Mouse (Mus musculus): ENCODE results near the gene AC124502.3.

Gene AC124502.3

GRCm38 (mm10) chr19:5083961-5084833 is 45.5 kb downstream of the AC124502.3 start:
- WGBS, result 33% methylated on average over 3 of the region's 3 CpGs

GRCm38 (mm10) chr19:5084834-5085144 is 46.1 kb downstream of the AC124502.3 start:
- WGBS, result 2% methylated on average over 15 of the region's 15 CpGs

GRCm38 (mm10) chr19:5085145-5085863 is 46.6 kb downstream of the AC124502.3 start, which contains the start of gene Tmem151a:
Tmem151a (minus strand) TSS chr19:5085531.
- under 1% methylated on average over 64 of the region's 69 CpGs for WGBS

DNA sequence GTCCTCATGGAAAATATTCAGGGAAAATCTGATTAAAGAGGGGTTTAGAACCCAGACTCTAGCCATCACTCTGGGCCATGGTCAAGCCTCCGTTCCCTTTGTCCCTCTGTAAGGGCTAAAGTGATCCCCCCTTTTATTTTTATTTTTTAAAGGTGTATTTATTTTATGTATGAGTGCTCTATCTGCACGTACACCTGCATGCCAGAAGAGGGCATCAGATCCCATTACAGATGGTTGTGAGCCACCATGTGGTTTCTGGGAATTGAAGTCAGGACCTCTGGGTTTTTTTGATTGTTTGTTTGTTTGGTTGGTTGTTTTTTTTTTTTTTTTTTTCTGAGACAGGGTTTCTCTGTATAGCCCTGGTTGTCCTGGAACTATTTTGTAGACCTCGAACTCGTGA is 47.8 kb downstream of the AC124502.3 start:
- 58% methylated on average over 4 of the region's 4 CpGs for WGBS

DNA sequence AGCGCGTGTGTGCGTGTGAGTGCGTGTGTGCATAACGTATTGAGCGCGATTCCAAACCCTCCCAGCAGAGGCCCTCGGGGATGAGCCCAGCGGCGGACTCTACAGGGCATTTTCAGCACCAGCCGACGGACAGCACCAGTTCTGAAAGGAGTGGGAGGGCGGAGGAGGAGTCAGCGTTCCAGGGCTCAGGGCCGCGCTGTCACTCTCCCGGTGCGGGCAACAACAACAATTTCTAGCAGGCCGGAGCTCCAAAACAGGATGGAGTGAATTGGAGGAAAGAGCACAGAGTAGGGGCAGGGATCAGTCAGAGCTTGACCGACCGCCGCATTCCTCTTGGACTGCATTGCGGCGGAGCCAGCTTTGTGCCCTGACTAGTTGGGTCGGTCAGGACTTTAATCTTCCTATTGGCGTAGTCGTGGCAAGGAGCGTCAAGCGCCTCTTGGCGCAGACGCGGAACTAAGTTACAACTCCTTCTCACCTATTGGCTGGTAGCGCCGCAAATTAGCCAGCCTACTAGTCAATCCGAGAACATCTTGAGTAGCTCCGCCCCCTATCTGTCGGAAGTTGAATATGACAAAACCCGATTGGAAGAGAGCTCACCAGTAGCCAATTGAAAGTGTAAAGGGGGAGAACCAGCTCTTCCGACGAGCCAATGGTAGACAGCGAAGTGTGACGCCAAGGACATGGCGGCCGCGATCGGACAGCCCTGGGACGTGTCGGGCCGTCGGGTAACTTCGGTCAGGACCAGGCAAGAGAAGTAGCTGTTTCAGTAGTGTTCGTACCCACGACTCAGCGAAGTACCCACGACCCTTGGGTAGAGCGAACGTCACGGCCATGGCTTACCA is 49.4 kb downstream of the AC124502.3 start, which contains the start of gene Yif1a:
Gene Yif1a (plus strand): TSS at position 655 of the 845 bp plus-strand sequence.
- WGBS, result under 1% methylated on average over 58 of the region's 58 CpGs

DNA sequence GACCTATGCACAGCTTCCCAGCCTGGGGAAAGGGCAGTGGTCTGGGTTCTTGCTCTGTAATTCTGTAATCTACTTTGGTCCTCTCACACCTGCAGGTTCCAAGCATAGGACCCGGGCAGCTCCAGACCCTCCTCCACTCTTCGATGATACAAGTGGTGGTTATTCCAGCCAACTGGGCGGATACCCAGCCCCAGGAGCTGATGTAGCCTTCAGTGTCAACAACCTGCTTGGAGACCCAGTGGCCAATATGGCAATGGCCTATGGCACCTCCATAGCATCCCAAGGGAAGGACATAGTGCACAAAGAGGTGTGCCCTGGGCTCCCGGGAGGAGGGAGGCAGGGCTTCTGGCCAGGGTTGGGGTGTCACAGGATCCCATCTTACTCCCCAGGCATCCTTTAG is 50.6 kb downstream of the AC124502.3 start:
- 90% methylated on average over 4 of the region's 4 CpGs for WGBS

- 73% methylated on average over 10 of the region's 10 CpGs for WGBS
Observed at GRCm38 (mm10) chr19:5092083-5092482, 53.4 kb downstream of the AC124502.3 start.

DNA sequence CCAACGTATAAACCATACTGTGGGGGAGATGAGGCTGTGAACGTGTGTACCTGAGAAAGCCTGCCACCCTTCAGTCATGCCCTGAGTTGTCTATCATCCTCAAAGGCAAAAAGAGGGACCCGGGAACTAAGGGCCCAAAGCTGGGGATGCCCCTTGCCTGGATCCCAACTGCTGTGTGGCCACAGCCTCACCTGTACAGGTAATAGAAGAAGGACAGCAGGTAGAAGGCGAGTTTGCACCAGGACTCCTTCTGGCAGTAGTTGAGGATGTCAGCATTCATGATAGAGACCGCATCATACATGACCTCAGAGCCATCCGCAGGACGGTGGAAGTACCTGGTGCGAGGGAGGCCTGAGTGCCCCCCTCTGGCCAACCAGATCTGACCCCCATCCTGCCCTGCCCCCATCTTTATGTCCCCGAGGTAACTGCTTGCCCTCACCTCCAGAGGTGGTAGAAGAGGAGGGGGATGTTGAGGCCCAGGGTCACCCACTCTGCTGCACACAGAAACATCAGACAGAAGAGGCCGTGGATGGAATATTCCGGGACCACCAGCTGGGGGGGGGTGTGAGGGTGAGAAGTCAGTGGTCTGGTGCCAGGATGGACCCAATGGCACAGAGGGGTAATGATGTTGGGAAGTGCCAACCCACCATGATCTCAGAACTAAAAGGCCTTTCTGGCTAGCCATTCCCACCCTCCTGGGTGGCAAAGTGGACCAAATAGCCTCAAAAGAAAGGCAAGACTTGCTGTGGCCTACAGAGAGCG is 55.0 kb downstream of the AC124502.3 start:
- WGBS, result 56% methylated on average over 12 of the region's 12 CpGs

GRCm38 (mm10) chr19:5094243-5094632 is 55.5 kb downstream of the AC124502.3 start:
- 2% methylated on average over 21 of the region's 21 CpGs for WGBS

GRCm38 (mm10) chr19:5094746-5095417 is 56.2 kb downstream of the AC124502.3 start:
- 21% methylated on average over 11 of the region's 11 CpGs for WGBS

DNA sequence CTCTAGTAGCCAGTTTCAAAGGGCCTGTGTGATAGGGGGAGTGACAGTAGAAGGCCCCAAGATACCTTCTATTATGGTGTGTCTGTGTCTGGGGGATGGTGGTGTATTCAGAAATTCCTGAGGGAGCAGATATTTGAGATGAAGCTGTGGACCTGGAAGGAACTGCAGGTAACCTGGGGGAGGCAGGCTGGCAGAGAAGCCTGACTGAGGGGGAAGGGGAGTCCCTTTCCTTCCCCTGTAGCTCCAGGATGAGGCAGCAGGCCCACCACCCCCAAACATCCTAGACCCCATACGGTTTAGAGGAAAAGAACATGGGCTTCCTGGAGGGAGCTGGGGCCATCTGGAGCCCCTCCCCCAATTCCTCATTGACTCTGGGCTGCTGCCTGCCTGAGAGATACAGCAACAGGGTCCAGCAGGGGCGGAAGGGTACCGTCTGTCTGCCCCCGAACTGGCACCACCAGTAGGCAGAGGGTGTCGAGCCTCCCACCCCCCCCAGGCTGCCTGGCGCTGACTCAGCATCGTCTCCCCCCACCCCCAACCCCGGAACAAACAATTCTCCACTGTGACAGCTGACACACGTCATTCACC is 57.3 kb downstream of the AC124502.3 start:
- WGBS, result 5% methylated on average over 9 of the region's 9 CpGs

GRCm38 (mm10) chr19:5097521-5098362 is 59.1 kb downstream of the AC124502.3 start:
- 3% methylated on average over 29 of the region's 31 CpGs for WGBS

GRCm38 (mm10) chr19:5098363-5099143 is 59.9 kb downstream of the AC124502.3 start, which contains the start of gene Cnih2:
Cnih2 (minus strand) TSS chr19:5098521.
- 4% methylated on average over 48 of the region's 48 CpGs for WGBS

All from cerebral cortex, adult 2 months (tissue).